Mouse (Mus musculus) MEL (cell line): ENCODE measurements at regions not wholly inside any gene's neighbourhood (a gene's known extent, or its start where the extent isn't known, plus 50 kb on each side); places are given as distances from the start of the nearest gene placed in this dataset.

Source experiments
- DNase-seq: peaks from one replicate; pipeline ENCODE4 v3.0.0; 2011; ENCODE audit warnings: low read depth, low spot score
- H3K27ac ChIP-seq: 2 replicates; pipeline ENCODE4 v1.5.1; 2012; ENCODE audit warnings: low read depth, mild to moderate bottlenecking, control low read depth, low read length, moderate library complexity; ENCODE audit not compliant: control insufficient read depth
- H3K27me3 ChIP-seq, 2 experiments: fragments of 150-350 bp in 1 of 2; sonication (generic) in 1 of 2; 2 replicates each; pipeline ENCODE4 v1.6.1; 2012; ENCODE audit warnings: low read length in 2 of 2, mild to moderate bottlenecking in 2 of 2, improper control_type of control experiment in 1 of 2, moderate library complexity in 1 of 2; ENCODE audit not compliant: insufficient read depth in 2 of 2, control insufficient read depth in 1 of 2
- H3K36me3 ChIP-seq, 2 experiments: 2 replicates each; pipeline ENCODE4 v1.6.1; 2012 to 2014; ENCODE audit warnings: low read length in 2 of 2, improper control_type of control experiment in 1 of 2, inconsistent platforms in 1 of 2, mild to moderate bottlenecking in 1 of 2; ENCODE audit not compliant: insufficient read depth in 2 of 2, control insufficient read depth in 1 of 2
- H3K4me1 ChIP-seq, 2 experiments: fragments of 150-350 bp in 1 of 2; sonication (generic) in 1 of 2; 2 replicates each; pipeline ENCODE4 v1.6.1; 2012; ENCODE audit warnings: low read length in 2 of 2, improper control_type of control experiment in 1 of 2, mild to moderate bottlenecking in 1 of 2; ENCODE audit not compliant: insufficient read depth in 2 of 2, control insufficient read depth in 1 of 2
- H3K4me3 ChIP-seq, 2 experiments: fragments of 150-350 bp in 1 of 2; sonication (generic) in 1 of 2; 2 replicates each; pipeline ENCODE4 v1.5.1; 2012; ENCODE audit warnings: low read depth in 2 of 2, low read length in 2 of 2, mild to moderate bottlenecking in 2 of 2, moderate library complexity in 2 of 2, control low read depth in 1 of 2, improper control_type of control experiment in 1 of 2; ENCODE audit not compliant: control insufficient read depth in 1 of 2, insufficient read depth in 1 of 2
- H3K79me2 ChIP-seq: 2 replicates; pipeline ENCODE4 v1.6.1; 2012; ENCODE audit warnings: mild to moderate bottlenecking, low read length, moderate library complexity; ENCODE audit not compliant: control insufficient read depth, poor library complexity, insufficient read depth
- H3K9ac ChIP-seq: 2 replicates; pipeline ENCODE4 v1.6.1; 2012; ENCODE audit warnings: low read depth, mild to moderate bottlenecking, control low read depth, low read length, moderate library complexity; ENCODE audit not compliant: control insufficient read depth, poor library complexity, severe bottlenecking
- H3K9me3 ChIP-seq: fragments of 150-350 bp; sonication (generic); replicated peaks from 2 replicates; pipeline ENCODE4 v1.6.1; 2012; ENCODE audit warnings: mild to moderate bottlenecking, low read length, improper control_type of control experiment, moderate library complexity; ENCODE audit not compliant: insufficient read depth
- BHLHE40 ChIP-seq: IDR thresholded peaks from 2 replicates; pipeline ENCODE4 v1.6.1; 2012; ENCODE audit warnings: low read depth, mild to moderate bottlenecking, inconsistent platforms, low read length, improper control_type of control experiment, borderline replicate concordance
- CHD1 ChIP-seq: IDR thresholded peaks from 2 replicates; pipeline ENCODE4 v1.6.1; 2012; ENCODE audit warnings: low read depth, mild to moderate bottlenecking, inconsistent platforms, low read length, improper control_type of control experiment
- E2F4 ChIP-seq: IDR thresholded peaks from 2 replicates; pipeline ENCODE4 v1.6.1; 2011; ENCODE audit warnings: low read depth, low read length, improper control_type of control experiment, borderline replicate concordance
- EP300 ChIP-seq, 2 experiments: IDR thresholded peaks; 2 replicates each; pipeline ENCODE4 v1.6.1; 2011; ENCODE audit warnings: improper control_type of control experiment in 2 of 2, low read length in 2 of 2, low read depth in 1 of 2, mild to moderate bottlenecking in 1 of 2
- ETS1 ChIP-seq: IDR thresholded peaks from 2 replicates; pipeline ENCODE4 v1.6.1; 2012; ENCODE audit warnings: low read depth, mild to moderate bottlenecking, inconsistent platforms, low read length, improper control_type of control experiment, moderate library complexity
- GATA1 ChIP-seq: IDR thresholded peaks from 2 replicates; pipeline ENCODE4 v1.6.1; 2011; ENCODE audit warnings: low read depth, low read length, improper control_type of control experiment
- HCFC1 ChIP-seq: IDR thresholded peaks from 2 replicates; pipeline ENCODE4 v1.6.1; 2012; ENCODE audit warnings: low read depth, mild to moderate bottlenecking, inconsistent platforms, low read length, improper control_type of control experiment, moderate library complexity
- JUND ChIP-seq: IDR thresholded peaks from 2 replicates; pipeline ENCODE4 v1.6.1; 2011; ENCODE audit warnings: low read depth, mild to moderate bottlenecking, improper control_type of control experiment, low read length
- MAFK ChIP-seq: IDR thresholded peaks from 2 replicates; pipeline ENCODE4 v1.6.1; 2011; ENCODE audit warnings: low read depth, mild to moderate bottlenecking, low read length, improper control_type of control experiment, borderline replicate concordance
- MAZ ChIP-seq: IDR thresholded peaks from 2 replicates; pipeline ENCODE4 v1.6.1; 2012; ENCODE audit warnings: low read depth, mild to moderate bottlenecking, inconsistent platforms, low read length, improper control_type of control experiment
- MEF2A ChIP-seq: IDR thresholded peaks from 2 replicates; pipeline ENCODE4 v1.6.1; 2014; ENCODE audit warnings: low read depth, mild to moderate bottlenecking, inconsistent platforms, low read length, improper control_type of control experiment; ENCODE audit not compliant: poor library complexity, insufficient replicate concordance, severe bottlenecking; ENCODE audit errors: extremely low read depth
- MYC ChIP-seq: IDR thresholded peaks from 2 replicates; pipeline ENCODE4 v1.6.1; 2011; ENCODE audit warnings: low read depth, mild to moderate bottlenecking, low read length, improper control_type of control experiment, moderate library complexity
- NELFE ChIP-seq: IDR thresholded peaks from 2 replicates; pipeline ENCODE4 v1.6.1; 2011; ENCODE audit warnings: low read depth, low read length, improper control_type of control experiment
- NRF1 ChIP-seq: IDR thresholded peaks from 2 replicates; pipeline ENCODE4 v1.6.1; 2014; ENCODE audit warnings: low read depth, mild to moderate bottlenecking, inconsistent platforms, low read length, improper control_type of control experiment, moderate library complexity; ENCODE audit not compliant: poor library complexity, insufficient read depth, severe bottlenecking
- RAD21 ChIP-seq: IDR thresholded peaks from 2 replicates; pipeline ENCODE4 v1.6.1; 2011; ENCODE audit warnings: mild to moderate bottlenecking, low read depth, low read length, improper control_type of control experiment
- RCOR1 ChIP-seq: IDR thresholded peaks from 2 replicates; pipeline ENCODE4 v1.6.1; 2012; ENCODE audit warnings: low read depth, mild to moderate bottlenecking, inconsistent platforms, low read length, improper control_type of control experiment
- SIN3A ChIP-seq: IDR thresholded peaks from 2 replicates; pipeline ENCODE4 v1.6.1; 2012; ENCODE audit warnings: low read length, improper control_type of control experiment, inconsistent platforms
- TBP ChIP-seq: IDR thresholded peaks from 2 replicates; pipeline ENCODE4 v1.8.0; 2011; ENCODE audit warnings: low read depth, low read length, improper control_type of control experiment
- TCF12 ChIP-seq: IDR thresholded peaks from 2 replicates; pipeline ENCODE4 v1.6.1; 2014; ENCODE audit warnings: low read depth, mild to moderate bottlenecking, inconsistent platforms, low read length, improper control_type of control experiment, moderate library complexity
- USF1 ChIP-seq: IDR thresholded peaks from 2 replicates; pipeline ENCODE4 v1.6.1; 2014; ENCODE audit warnings: low read depth, mild to moderate bottlenecking, inconsistent platforms, low read length, improper control_type of control experiment, moderate library complexity
- ZC3H11A ChIP-seq: IDR thresholded peaks from 2 replicates; pipeline ENCODE4 v1.6.1; 2012; ENCODE audit warnings: low read depth, mild to moderate bottlenecking, inconsistent platforms, low read length, improper control_type of control experiment
- ZKSCAN1 ChIP-seq: IDR thresholded peaks from 2 replicates; pipeline ENCODE4 v1.6.1; 2012; ENCODE audit warnings: low read depth, mild to moderate bottlenecking, inconsistent platforms, low read length, improper control_type of control experiment, moderate library complexity
- ZMIZ1 ChIP-seq: IDR thresholded peaks from 2 replicates; pipeline ENCODE4 v1.6.1; 2012; ENCODE audit warnings: low read depth, mild to moderate bottlenecking, inconsistent platforms, low read length, improper control_type of control experiment, moderate library complexity

- H3K4me1 ChIP-seq, result peaks cover 9 to 11% of the 10 kb centered on the region in 2 experiments; a peak in 3 of 4 replicates
- H3K4me3 ChIP-seq, result no peak overlapping the region
- no peak overlapping the region for H3K9ac ChIP-seq
- H3K36me3 ChIP-seq, result peaks cover 0 to 18% of the 10 kb centered on the region in 2 experiments; a peak in 2 of 4 replicates
- no peaks in the 10 kb centered on the region for H3K27me3 ChIP-seq
- H3K27ac ChIP-seq, result no peak overlapping the region
- DNase-seq, result peak; percentile 76
- TF ChIP-seq RAD21 (peak; percentile 5; the same call in 1 of the 2 replicates), MEF2A (peak; percentile 18; the same call in 1 of the 2 replicates), EP300 (IDR thresholded peaks at IDR 0.05; ENCODE audit: low read depth in 1 of 2, low read length in 2 of 2) (peak; percentile 75 to 82), ETS1 (peak; percentile 100), SIN3A (peak; percentile 64; the same call in 1 of the 2 replicates), RCOR1 (peak; percentile 90), ZKSCAN1 (no peak), NELFE (no peak), HCFC1 (peak; percentile 35; the same call in 1 of the 2 replicates), ZC3H11A (peak; percentile 11; the same call in 1 of the 2 replicates), MAFK (no peak; the same call in 1 of the 2 replicates), TCF12 (peak; percentile 67; the same call in 1 of the 2 replicates), USF1 (peak; percentile 25; the same call in 1 of the 2 replicates), MAZ (0 out of 2 replicates have a peak, but pooled peaks have one; percentile 30), BHLHE40 (0 out of 2 replicates have a peak, but pooled peaks have one; percentile 35), JUND (no peak), CHD1 (no peak), GATA1 (peak; percentile 96), ZMIZ1 (no peak), E2F4 (no peak)
- TF ChIP-seq, all 39 proteins: peak for 13
- Histone ChIP-seq H3K9me3 (no peaks in the 10 kb centered on the region), H3K79me2 (no peaks in the 10 kb centered on the region)
Observed at GRCm38 (mm10) chrX:130874157-130874556, 1124.6 kb downstream of the Diaph2 start.

GRCm38 (mm10) chrX:130875289-130875688 is 1125.7 kb downstream of the Diaph2 start:
- no peak overlapping the region for H3K9ac ChIP-seq
- TF ChIP-seq ZMIZ1 (no peak), EP300 (IDR thresholded peaks at IDR 0.05; ENCODE audit: low read depth in 1 of 2, low read length in 2 of 2) (no peak), MYC (no peak), CHD1 (no peak), GATA1 (no peak), NRF1 (no peak), TCF12 (no peak), TBP (no peak)

More at GRCm38 (mm10) chrX:130875289-130875688, 1125.7 kb downstream of the Diaph2 start:
- no peak overlapping the region for H3K4me3 ChIP-seq
- H3K27me3 ChIP-seq, result no peaks in the 10 kb centered on the region
- no peak overlapping the region for H3K27ac ChIP-seq
- peaks cover 9 to 11% of the 10 kb centered on the region in 2 experiments; a peak in 3 of 4 replicates for H3K4me1 ChIP-seq
- DNase-seq, result peak; percentile 32
- H3K9me3 ChIP-seq, result no peaks in the 10 kb centered on the region
- peaks cover 0 to 18% of the 10 kb centered on the region in 2 experiments; a peak in 2 of 4 replicates for H3K36me3 ChIP-seq
- no peaks in the 10 kb centered on the region for H3K79me2 ChIP-seq
